Mouse (Mus musculus): ENCODE results near the gene Utf1.

- TF ChIP-seq EP300 (IDR thresholded peaks at IDR 0.05; ENCODE audit: low read depth) (no peak), CTCF (IDR thresholded peaks at IDR 0.05; ENCODE audit: low read depth) (no peak)
Measured at GRCm38 (mm10) chr7:139900896-139901295, 42.7 kb upstream of the Utf1 start.

Data from liver, embryonic 14.5 days (tissue).